12 mouse cellular contexts compared by ENCODE assay signal in genomic region chrX:48108394-48109315, GRCm38 (mm10). TPM values are rescaled to one million over a fixed set of nuclear protein-coding genes. Genes with fewer than 3 reads are reported as not detected.
DNase-seq lines count a peak whose midpoint lies in the region; ATAC-seq and TF ChIP-seq lines count a peak whose summit lies in the region.
"Had no signal": no experiment of that assay in that cellular context is flagged by ENCODE, and none has a peak within 500 bp of the region (broad histone marks: within the 10 kb centered on the region; RNA-seq: fewer than 3 reads in every experiment).

Gene Xpnpep2 (plus strand): TSS chrX:48108725.

- no peak within 1 kb of the TSS for H3K4me3 ChIP-seq in heart, adult 2 months
- no peak within 1 kb of the TSS for H3K4me3 ChIP-seq in embryonic facial prominence, embryonic 10.5 days
- H3K4me3 ChIP-seq in liver, postnatal 0 days (ENCODE audit: low read depth, low read length) = no peak within 1 kb of the TSS
- H3K4me3 ChIP-seq: hindbrain, embryonic 15.5 days had no signal

- no peak for TF ChIP-seq CTCF in heart, adult 2 months (IDR thresholded peaks at IDR 0.05)
- TF ChIP-seq CTCF in liver, postnatal 0 days (IDR thresholded peaks at IDR 0.05; ENCODE audit: low read depth) = no peak

- no peak for TF ChIP-seq POLR2A in heart, adult 2 months (IDR thresholded peaks at IDR 0.05; ENCODE audit: insufficient read depth, low read depth, low read length)

- H3K27ac ChIP-seq in heart, adult 2 months = no peak within 1 kb of the TSS
- peak within 1 kb of the TSS; percentile 74 for H3K27ac ChIP-seq in embryonic facial prominence, embryonic 10.5 days (replicated peaks)
- no peak within 1 kb of the TSS for H3K27ac ChIP-seq in liver, postnatal 0 days (ENCODE audit: low read depth)
- H3K27ac ChIP-seq: hindbrain, embryonic 15.5 days had no signal

- no peaks in the 10 kb centered on the region for H3K9me3 ChIP-seq in embryonic facial prominence, embryonic 10.5 days
- no peaks in the 10 kb centered on the region for H3K9me3 ChIP-seq in liver, postnatal 0 days (ENCODE audit: low read length)
- H3K9me3 ChIP-seq: hindbrain, embryonic 15.5 days had no signal

- intact Hi-C loops in heart, adult 2 months (cut with DNase I) = no loop called here
- intact Hi-C loops in heart, postnatal 36 days (cut with DNase I) = no loop called here

- no peaks in the 10 kb centered on the region for H3K27me3 ChIP-seq in heart, adult 2 months (ENCODE audit: control insufficient read depth, insufficient read depth, low read length)
- peaks cover 12% of the 10 kb centered on the region; the same call in 1 of the 2 replicates for H3K27me3 ChIP-seq in embryonic facial prominence, embryonic 10.5 days (replicated peaks; ENCODE audit: low read depth, poor library complexity, severe bottlenecking)
- H3K27me3 ChIP-seq in liver, postnatal 0 days (ENCODE audit: insufficient read depth, low read length) = no peaks in the 10 kb centered on the region
- H3K27me3 ChIP-seq: hindbrain, embryonic 15.5 days had no signal

- WGBS in heart, adult 2 months = 51% methylated on average over 6 of the region's 6 CpGs
- 42% methylated on average over 6 of the region's 6 CpGs for WGBS in embryonic facial prominence, embryonic 10.5 days
- 47% methylated on average over 6 of the region's 6 CpGs for WGBS in liver, postnatal 0 days (ENCODE audit: insufficient replicate concordance)

- H3K4me1 ChIP-seq in heart, adult 2 months (ENCODE audit: control insufficient read depth, insufficient read depth, low read length) = peaks cover 8% of the 10 kb centered on the region
- peaks cover 11% of the 10 kb centered on the region for H3K4me1 ChIP-seq in embryonic facial prominence, embryonic 10.5 days
- H3K4me1 ChIP-seq in liver, postnatal 0 days (ENCODE audit: insufficient read depth) = no peaks in the 10 kb centered on the region
- H3K4me1 ChIP-seq: hindbrain, embryonic 15.5 days had no signal

- no peaks in the 10 kb centered on the region for H3K36me3 ChIP-seq in heart, adult 2 months (ENCODE audit: control insufficient read depth, insufficient read depth, low read length)
- no peaks in the 10 kb centered on the region for H3K36me3 ChIP-seq in embryonic facial prominence, embryonic 10.5 days (replicated peaks)
- H3K36me3 ChIP-seq in liver, postnatal 0 days (replicated peaks; ENCODE audit: insufficient read depth, low read length) = no peaks in the 10 kb centered on the region
- H3K36me3 ChIP-seq: hindbrain, embryonic 15.5 days had no signal

- H3K4me2 ChIP-seq in liver, postnatal 0 days (ENCODE audit: low read depth, low read length) = no peak within 1 kb of the TSS
- H3K4me2 ChIP-seq: hindbrain, embryonic 15.5 days had no signal

- no peaks in the 10 kb centered on the region for H3K79me2 ChIP-seq in heart, adult 2 months (replicated peaks; ENCODE audit: control insufficient read depth, insufficient read depth, low read length)

- peak; percentile 24 to 28 for DNase-seq in heart, adult 2 months
- DNase-seq in heart, adult 9 months (ENCODE audit: low spot score in 2 of 2) = no peak
- DNase-seq in embryonic facial prominence, embryonic 10.5 days (ENCODE audit: low spot score) = peak; percentile 67
- peak; percentile 51 for DNase-seq in kidney, adult 9 months
- peak; percentile 47 for DNase-seq in mesoderm, embryonic 11.5 days (ENCODE audit: low read depth, low spot score)
- DNase-seq in liver, postnatal 0 days = no peak
- DNase-seq in heart, postnatal 36 days = no peak
- DNase-seq: B cell, adult 2 months; cerebellum, adult 8-10 months had no signal

- TF ChIP-seq EP300 in heart, adult 2 months (IDR thresholded peaks at IDR 0.05; ENCODE audit: insufficient read depth, low read depth, low read length) = no peak
- no peak for TF ChIP-seq EP300 in liver, postnatal 0 days (IDR thresholded peaks at IDR 0.05; ENCODE audit: low read depth)

- H3K9ac ChIP-seq in heart, adult 2 months (ENCODE audit: low read depth, low read length) = no peak within 1 kb of the TSS
- no peak within 1 kb of the TSS for H3K9ac ChIP-seq in liver, postnatal 0 days (replicated peaks)
- H3K9ac ChIP-seq: hindbrain, embryonic 15.5 days had no signal

- no peak for ATAC-seq in frontal cortex, adult (ENCODE audit: low TSS enrichment)
- no peak for ATAC-seq in liver, postnatal 0 days

RNA-seq across cellular contexts. Expression of gene Xpnpep2, which starts in this region (rescaled TPM):
- total RNA-seq in heart, adult 2 months (2021) = 1 to 10 TPM; 1.5 to 1.9 TPM
- 2.1 and 4.1 TPM in 2 replicates for polyA plus RNA-seq in heart, adult 2 months (2012; rRNA removed)
- 1.2 and 1.3 TPM in 2 replicates for polyA plus RNA-seq in embryonic facial prominence, embryonic 10.5 days (2016; fragmentation: Nextera tagmentation; extraction: Ambion mirVana)
- 0.05 TPM in 1 of 2 replicates, not detected in the other for polyA plus RNA-seq in liver, postnatal 0 days (2015; fragmentation: Nextera tagmentation; extraction: Ambion mirVana)
- 1 to 10 TPM; 1.6 to 2.8 TPM for total RNA-seq in heart, postnatal 36 days (2021)
- total RNA-seq: liver, adult 2 months had no signal
- polyA plus RNA-seq: liver, adult 2 months had no signal

Comparison
In these comparisons a context has a peak if more than half of its experiments do, and no peak if none do; other contexts are left out.
1. DNase-seq: peak in heart, adult 2 months (2 of 2), embryonic facial prominence, embryonic 10.5 days (single experiment), kidney, adult 9 months (single experiment) and mesoderm, embryonic 11.5 days (single experiment); none in heart, adult 9 months (0 of 2), liver, postnatal 0 days (single experiment) and heart, postnatal 36 days (0 of 2).